Comparison of ENCODE assay signal across 8 mouse cellular contexts in the genomic region with DNA sequence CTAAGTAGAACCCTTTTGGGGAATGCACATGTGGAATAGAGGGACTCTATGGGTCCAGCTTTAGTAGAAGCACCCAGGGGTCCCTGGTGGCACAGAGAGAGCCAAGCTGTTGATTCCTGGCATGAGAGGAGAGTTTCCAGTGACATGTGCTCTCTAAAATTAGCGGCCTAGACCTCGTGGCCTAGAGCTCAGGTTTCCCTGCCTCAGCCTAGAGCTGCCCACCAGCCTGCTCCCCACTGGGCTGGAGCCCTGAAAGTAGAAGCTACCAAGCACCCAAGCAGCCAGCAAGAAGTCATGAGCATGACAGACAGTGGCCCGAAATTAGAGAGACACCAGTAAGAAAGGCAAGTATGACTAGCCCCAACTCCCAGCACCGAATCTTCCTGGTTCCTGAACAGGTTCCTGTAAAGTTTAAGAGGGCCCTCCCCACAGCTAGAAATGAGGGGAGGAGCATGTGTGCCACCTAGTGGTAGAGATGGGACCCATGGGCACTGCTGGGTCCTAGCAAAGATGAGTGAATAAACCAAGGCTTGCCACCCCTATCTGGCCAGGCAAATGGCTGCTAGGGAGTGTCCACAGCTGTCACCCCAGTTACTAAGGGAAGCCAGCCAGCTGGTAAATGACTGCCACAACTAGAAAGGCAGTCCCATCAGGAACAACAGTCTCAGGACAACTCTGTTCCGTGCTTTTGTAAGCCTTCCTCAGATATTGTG. TPM values are rescaled to one million over a fixed set of nuclear protein-coding genes. Genes with fewer than 3 reads are reported as not detected.
DNase-seq lines count a peak whose midpoint lies in the region; ATAC-seq lines count a peak whose summit lies in the region.

No protein-coding gene starts in this region.

- H3K27me3 ChIP-seq in embryonic facial prominence, embryonic 10.5 days (replicated peaks; ENCODE audit: low read depth, poor library complexity, severe bottlenecking), result peaks cover 11% of the 10 kb centered on the region

- no peak overlapping the region for H3K27ac ChIP-seq in embryonic facial prominence, embryonic 10.5 days (replicated peaks)

- intact Hi-C loops in left cerebral cortex, postnatal 14 days (cut with DNase I), result no loop called here

- WGBS in embryonic facial prominence, embryonic 10.5 days, result 77% methylated on average over 5 of the region's 5 CpGs

- H3K4me1 ChIP-seq in embryonic facial prominence, embryonic 10.5 days, result no peaks in the 10 kb centered on the region

- H3K9me3 ChIP-seq in embryonic facial prominence, embryonic 10.5 days, result no peaks in the 10 kb centered on the region

- H3K4me3 ChIP-seq in embryonic facial prominence, embryonic 10.5 days, result no peak overlapping the region

- H3K36me3 ChIP-seq in embryonic facial prominence, embryonic 10.5 days (replicated peaks), result peaks cover 86% of the 10 kb centered on the region

- peak; percentile 71 to 77 for ATAC-seq in hematopoietic stem cell, adult 5-6 weeks (replicated peaks in 1 of 2; ENCODE audit: insufficient read depth in 1 of 2, low FRiP score in 2 of 2, low TSS enrichment in 1 of 2, low read depth in 1 of 2, poor library complexity in 2 of 2, severe bottlenecking in 2 of 2)
- peak; percentile 78 for ATAC-seq in monocyte, adult 5-6 weeks (replicated peaks; ENCODE audit: insufficient number of reproducible peaks, low FRiP score, low TSS enrichment, poor library complexity, severe bottlenecking)

- DNase-seq in right cerebral cortex, adult 18-20 months, result peak; percentile 26
- DNase-seq in right cerebral cortex, postnatal 36 days (ENCODE audit: low spot score in 2 of 2), result no peak
- peak; percentile 73 for DNase-seq in adrenal gland, postnatal 14 days
- DNase-seq in embryonic facial prominence, embryonic 10.5 days (ENCODE audit: low spot score), result peak; percentile 18
- DNase-seq in left cerebral cortex, postnatal 14 days (ENCODE audit: low spot score in 2 of 2), result peak; percentile 41 to 45
- no peak for DNase-seq in frontal cortex, postnatal 25 days (ENCODE audit: low spot score in 2 of 2)

RNA-seq across cellular contexts. Expression of a gene that starts 18.1 kb away (rescaled TPM):
- 38.8 and 42.2 TPM in 2 replicates for total RNA-seq in adrenal gland, postnatal 14 days (2021)
- 4.7 and 5.6 TPM in 2 replicates for polyA plus RNA-seq in embryonic facial prominence, embryonic 10.5 days (2016; fragmentation: Nextera tagmentation; extraction: Ambion mirVana)
- total RNA-seq in hematopoietic stem cell, adult 5-6 weeks (2017), result 0.94 TPM in 1 of 2 replicates, not detected in the other
- 10 to 100 TPM; 85.8 to 86.1 TPM for total RNA-seq in left cerebral cortex, postnatal 14 days (2021)
- 0.49 TPM in 1 of 3 replicates, not detected in the others for total RNA-seq in monocyte, adult 5-6 weeks (2017)

RNA-seq across cellular contexts. Expression of a gene that starts 24.9 kb away (rescaled TPM):
- 208 and 230 TPM in 2 replicates for total RNA-seq in adrenal gland, postnatal 14 days (2021)
- 152 and 153 TPM in 2 replicates for polyA plus RNA-seq in embryonic facial prominence, embryonic 10.5 days (2016; fragmentation: Nextera tagmentation; extraction: Ambion mirVana)
- 171 and 203 TPM in 2 replicates for total RNA-seq in hematopoietic stem cell, adult 5-6 weeks (2017)
- total RNA-seq in left cerebral cortex, postnatal 14 days (2021), result 10 to 100 TPM; 69.5 to 78.3 TPM
- 223 to 253 TPM (median 241 TPM) in 3 replicates for total RNA-seq in monocyte, adult 5-6 weeks (2017)

RNA-seq across cellular contexts. Expression of a gene that starts 25.3 kb away (rescaled TPM):
- total RNA-seq in adrenal gland, postnatal 14 days (2021), result 28.3 and 30.6 TPM in 2 replicates
- polyA plus RNA-seq in embryonic facial prominence, embryonic 10.5 days (2016; fragmentation: Nextera tagmentation; extraction: Ambion mirVana), result 8.1 and 10.4 TPM in 2 replicates
- 8.0 and 18.6 TPM in 2 replicates for total RNA-seq in hematopoietic stem cell, adult 5-6 weeks (2017)
- total RNA-seq in left cerebral cortex, postnatal 14 days (2021), result 10 to 100 TPM; 14.8 to 14.9 TPM
- 23.6 to 41.6 TPM (median 26.6 TPM) in 3 replicates for total RNA-seq in monocyte, adult 5-6 weeks (2017)

RNA-seq across cellular contexts. Expression of a gene that starts 31.2 kb away (rescaled TPM):
- 6.1 and 8.4 TPM in 2 replicates for total RNA-seq in adrenal gland, postnatal 14 days (2021)
- 6.6 and 7.4 TPM in 2 replicates for polyA plus RNA-seq in embryonic facial prominence, embryonic 10.5 days (2016; fragmentation: Nextera tagmentation; extraction: Ambion mirVana)
- total RNA-seq in hematopoietic stem cell, adult 5-6 weeks (2017), result 5.1 and 6.1 TPM in 2 replicates
- 100 to 1,000 TPM; 145 to 153 TPM for total RNA-seq in left cerebral cortex, postnatal 14 days (2021)
- 0.97 TPM in 1 of 3 replicates, not detected in the others for total RNA-seq in monocyte, adult 5-6 weeks (2017)

RNA-seq across cellular contexts. Expression of a gene that starts 51.9 kb away (rescaled TPM):
- total RNA-seq in adrenal gland, postnatal 14 days (2021), result 0.30 and 0.74 TPM in 2 replicates
- 109 and 139 TPM in 2 replicates for polyA plus RNA-seq in embryonic facial prominence, embryonic 10.5 days (2016; fragmentation: Nextera tagmentation; extraction: Ambion mirVana)
- total RNA-seq in hematopoietic stem cell, adult 5-6 weeks (2017), result 0.35 and 1.5 TPM in 2 replicates
- under 1 TPM; 0.79 to 0.82 TPM for total RNA-seq in left cerebral cortex, postnatal 14 days (2021)
- total RNA-seq in monocyte, adult 5-6 weeks (2017), result not detected in 3 replicates

Comparison
In these comparisons a context has a peak if more than half of its experiments do, and no peak if none do; other contexts are left out.
1. DNase-seq: peak in right cerebral cortex, adult 18-20 months (single experiment), adrenal gland, postnatal 14 days (single experiment), embryonic facial prominence, embryonic 10.5 days (single experiment) and left cerebral cortex, postnatal 14 days (2 of 2); none in right cerebral cortex, postnatal 36 days (0 of 2) and frontal cortex, postnatal 25 days (0 of 2).
2. RNA of a gene that starts 18.1 kb away (total RNA-seq): 85.8 to 86.1 TPM in left cerebral cortex, postnatal 14 days and 38.8 to 42.2 TPM in adrenal gland, postnatal 14 days; 0.94 TPM in hematopoietic stem cell, adult 5-6 weeks and 0.49 TPM in monocyte, adult 5-6 weeks; every median in the first group is over 10 times any median in the second.